Mouse (Mus musculus) B cell, adult 2 months (primary cell): ENCODE measurements at regions not wholly inside any gene's neighbourhood (a gene's known extent, or its start where the extent isn't known, plus 50 kb on each side); places are given as distances from the start of the nearest gene placed in this dataset.

Source experiments
- DNase-seq, 2 experiments: peaks; one replicate each; pipeline ENCODE4 v3.0.0; 2022

DNA sequence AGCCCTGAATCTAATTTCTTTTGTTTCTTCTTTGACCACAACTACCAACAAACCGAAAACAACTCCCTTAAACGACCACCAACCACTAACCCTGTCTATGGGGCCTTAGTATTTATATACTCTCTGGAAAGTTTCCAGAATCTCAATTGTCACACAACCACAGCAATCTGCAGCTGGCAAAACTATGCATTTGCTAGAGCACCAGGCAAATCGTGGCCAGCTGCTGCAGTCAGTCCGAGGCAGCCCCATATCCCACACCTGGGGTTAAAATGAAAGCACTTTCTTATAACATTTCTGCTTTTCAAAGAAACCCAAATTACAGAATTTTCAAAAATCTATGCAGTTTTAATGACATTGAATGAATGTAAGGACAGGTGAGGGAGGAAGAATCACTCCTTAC is 63.8 kb upstream of the Thpo start:
- DNase-seq, result no peak

DNA sequence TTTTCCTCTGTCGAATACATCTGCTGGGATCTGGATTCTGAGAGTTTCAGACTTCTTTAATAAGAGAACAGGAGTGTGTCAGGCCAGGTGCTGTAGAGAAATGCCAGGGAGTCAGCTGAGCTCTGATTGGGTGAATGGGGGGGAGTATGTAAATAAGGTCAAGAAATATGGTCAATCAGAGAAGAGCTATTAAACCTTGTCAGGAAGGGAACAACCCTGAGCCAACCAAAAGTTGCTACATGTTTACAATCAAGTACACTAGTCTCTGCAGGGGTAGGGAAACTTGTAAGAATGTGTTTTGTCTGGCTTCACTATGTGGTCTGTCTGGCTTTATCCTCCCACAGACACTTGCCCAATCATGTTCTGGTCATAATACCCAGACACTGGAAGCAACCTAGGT is 60.4 kb upstream of the Thpo start:
- no peak for DNase-seq
